Mouse (Mus musculus) embryonic fibroblast, embryonic 13.5 days (primary cell): Measurements from ENCODE around the gene Olfr702.

ENCODE experiments used
- CTCF ChIP-seq: IDR thresholded peaks from 2 replicates; pipeline ENCODE4 v1.5.1; 2011; ENCODE audit warnings: mild to moderate bottlenecking, control low read depth, low read length, moderate library complexity, borderline replicate concordance; ENCODE audit not compliant: insufficient read depth
- POLR2A ChIP-seq: IDR thresholded peaks from 2 replicates; pipeline ENCODE4 v1.6.1; 2011; ENCODE audit warnings: low read depth, mild to moderate bottlenecking, control low read depth, low read length, moderate library complexity

DNA sequence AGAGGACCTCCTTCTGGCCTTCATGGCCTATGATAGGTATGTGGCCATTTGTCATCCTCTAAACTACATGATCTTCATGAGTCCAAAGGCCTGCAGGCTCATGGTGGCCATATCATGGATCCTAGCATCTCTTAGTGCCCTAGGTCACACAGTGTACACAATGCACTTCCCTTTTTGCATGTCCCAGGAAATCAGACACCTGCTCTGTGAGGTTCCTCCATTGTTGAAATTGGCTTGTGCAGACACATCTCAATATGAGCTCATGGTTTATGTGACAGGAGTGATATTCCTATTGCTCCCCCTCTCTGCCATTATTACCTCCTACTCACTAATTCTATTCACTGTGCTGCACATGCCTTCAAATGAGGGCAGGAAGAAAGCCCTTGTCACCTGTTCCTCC is 15.3 kb downstream of the Olfr702 start:
- TF ChIP-seq CTCF (no peak), POLR2A (no peak)
